Mouse (Mus musculus) hindbrain, embryonic 13.5 days (tissue): ENCODE data around the gene Sh2d2a. TPM values are rescaled to one million over a fixed set of nuclear protein-coding genes. Genes with fewer than 3 reads are reported as not detected.

Source experiments
- ATAC-seq: fragments of 200-750 bp; cut with Nextera tagmentation; 2 replicates; pipeline ENCODE4 v1.8.0; 2017; ENCODE audit warnings: moderate TSS enrichment; ENCODE audit not compliant: low FRiP score
- H3K27ac ChIP-seq: fragments of 300-500 bp; sonication (generic); 2 replicates; pipeline ENCODE4 v1.5.1; 2015; ENCODE audit warnings: inconsistent platforms, mild to moderate bottlenecking, moderate library complexity
- H3K27me3 ChIP-seq: fragments of 300-500 bp; sonication (generic); 2 replicates; pipeline ENCODE4 v1.6.1; 2015; ENCODE audit warnings: mild to moderate bottlenecking, inconsistent platforms
- H3K36me3 ChIP-seq: fragments of 300-500 bp; sonication (generic); 2 replicates; pipeline ENCODE4 v1.6.1; 2015; ENCODE audit warnings: mild to moderate bottlenecking, inconsistent platforms
- H3K4me1 ChIP-seq: fragments of 300-500 bp; sonication (generic); replicated peaks from 2 replicates; pipeline ENCODE4 v1.6.1; 2015; ENCODE audit warnings: inconsistent platforms
- H3K4me2 ChIP-seq: fragments of 300-500 bp; sonication (generic); 2 replicates; pipeline ENCODE4 v1.6.1; 2015; ENCODE audit warnings: inconsistent platforms, mild to moderate bottlenecking, moderate library complexity
- H3K4me3 ChIP-seq: fragments of 300-500 bp; sonication (generic); 2 replicates; pipeline ENCODE4 v1.5.1; 2015; ENCODE audit warnings: mild to moderate bottlenecking, inconsistent platforms
- H3K9ac ChIP-seq: fragments of 300-500 bp; sonication (generic); 2 replicates; pipeline ENCODE4 v1.6.1; 2015; ENCODE audit warnings: mild to moderate bottlenecking, inconsistent platforms
- H3K9me3 ChIP-seq: fragments of 300-500 bp; sonication (generic); 2 replicates; pipeline ENCODE4 v1.6.1; 2016; ENCODE audit warnings: inconsistent platforms
- WGBS: fragments of 180-500 bp; shearing (Covaris S2); methylation state at CpG from one replicate; pipeline ENCODE4 v1.1.7; 2015; 5-methylcytosine and 5-hydroxymethylcytosine counted together
- polyA plus RNA-seq: library from polyadenylated mRNA; unstranded; fragments of >200 nt; fragmentation: Nextera tagmentation; extraction: Ambion mirVana; gene quantifications from 2 replicates; pipeline ENCODE4 v1.2.1, GENCODE M21; 2015

Sh2d2a gene
- polyA plus RNA-seq, 1 experiment from 2014 or later = not detected

DNA sequence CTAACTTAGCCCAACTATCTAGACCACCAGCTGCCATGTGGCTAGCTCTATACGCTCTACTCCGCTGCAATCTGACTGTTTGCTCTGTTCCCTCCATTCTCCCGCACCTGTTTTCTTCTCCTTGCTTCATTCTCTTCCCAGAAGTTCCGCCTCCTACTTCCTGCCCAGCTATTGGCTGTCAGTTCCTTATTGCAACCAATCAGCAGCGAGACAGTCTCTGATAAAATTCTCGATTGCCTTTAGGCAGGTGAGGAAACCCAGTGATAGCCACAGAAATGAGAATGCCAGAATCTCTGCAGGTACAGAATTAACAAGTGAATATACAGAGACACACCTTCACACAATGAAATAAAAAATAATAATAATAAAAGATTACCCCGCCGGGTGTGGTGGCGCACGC lies 17.5 kb upstream of the Sh2d2a start:
- no peaks in the 10 kb centered on the region for H3K27me3 ChIP-seq
- no peaks in the 10 kb centered on the region for H3K4me1 ChIP-seq
- no peak overlapping the region for H3K27ac ChIP-seq
- no peak overlapping the region for H3K9ac ChIP-seq
- WGBS = 53% methylated on average over 10 of the region's 10 CpGs
- no peak for ATAC-seq
- no peak overlapping the region for H3K4me2 ChIP-seq
- no peaks in the 10 kb centered on the region for H3K36me3 ChIP-seq
- no peaks in the 10 kb centered on the region for H3K9me3 ChIP-seq
- no peak overlapping the region for H3K4me3 ChIP-seq

DNA sequence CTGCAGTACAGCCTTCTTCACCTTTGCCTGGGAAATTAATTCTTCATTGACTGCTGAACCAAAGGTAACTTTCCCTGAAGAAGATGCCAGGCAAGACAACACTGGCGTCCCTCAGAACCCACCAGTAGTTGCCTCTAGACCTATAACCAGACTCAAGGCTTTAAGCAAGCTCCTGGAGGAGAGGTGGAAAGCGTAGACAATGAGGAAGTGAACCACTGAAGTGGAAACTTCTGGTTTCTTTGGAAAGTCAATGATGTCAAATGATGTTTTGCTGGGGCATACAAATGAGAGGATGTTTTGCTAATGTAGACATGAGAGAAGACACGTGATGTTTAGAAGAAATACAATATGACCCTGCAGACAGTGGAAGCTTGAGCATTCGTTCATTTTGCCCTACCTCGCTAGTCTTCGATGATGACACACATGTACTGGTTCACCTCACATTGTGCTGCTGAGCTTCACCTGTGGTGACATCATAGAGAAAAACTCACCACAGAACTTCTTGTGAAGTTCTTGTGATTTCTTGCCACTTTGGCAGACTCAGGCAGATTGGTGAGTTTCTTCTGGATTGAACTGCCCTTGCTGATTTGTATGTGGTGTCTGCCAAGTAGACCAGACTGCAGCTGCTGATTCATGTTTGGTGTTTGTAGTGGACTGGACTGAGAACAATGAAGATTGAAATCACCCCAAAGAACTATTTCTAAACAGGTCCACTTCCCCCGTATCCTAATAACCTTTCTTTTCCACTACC lies 14.3 kb upstream of the Sh2d2a start:
- H3K27ac ChIP-seq = no peak overlapping the region
- H3K4me3 ChIP-seq = no peak overlapping the region
- no peak overlapping the region for H3K9ac ChIP-seq
- ATAC-seq = no peak
- H3K4me1 ChIP-seq = no peaks in the 10 kb centered on the region
- 0 out of 2 replicates have a peak, but pooled peaks cover under 1% of the 10 kb centered on the region for H3K27me3 ChIP-seq
- H3K9me3 ChIP-seq = no peaks in the 10 kb centered on the region
- H3K4me2 ChIP-seq = no peak overlapping the region
- no peaks in the 10 kb centered on the region for H3K36me3 ChIP-seq
- WGBS = 86% methylated on average over 7 of the region's 7 CpGs

DNA sequence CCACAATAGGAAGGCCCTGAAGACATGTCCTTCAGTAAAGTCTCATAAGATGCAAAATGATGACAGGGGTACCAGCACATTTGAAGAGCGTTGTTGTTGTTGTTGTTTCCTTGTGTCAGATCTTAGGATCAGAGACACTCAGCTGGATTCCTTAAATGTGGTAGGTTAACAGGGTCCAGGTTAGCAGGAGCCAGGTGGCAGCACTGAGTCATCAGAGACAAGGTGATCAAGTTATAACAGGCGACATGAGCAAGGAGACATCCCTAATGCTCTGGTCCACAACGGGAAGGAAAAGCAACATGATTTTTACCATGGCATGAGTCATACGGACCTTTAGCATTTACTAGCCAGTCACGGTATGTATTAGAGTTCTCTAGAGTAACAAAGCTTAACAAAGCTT lies 13.1 kb upstream of the Sh2d2a start:
- Histone ChIP-seq H3K9me3 (no peaks in the 10 kb centered on the region), H3K27me3 (0 out of 2 replicates have a peak, but pooled peaks cover 2% of the 10 kb centered on the region), H3K36me3 (no peaks in the 10 kb centered on the region), H3K9ac (no peak overlapping the region), H3K27ac (no peak overlapping the region), H3K4me1 (no peaks in the 10 kb centered on the region), H3K4me2 (no peak overlapping the region), H3K4me3 (no peak overlapping the region)
- 73% methylated on average over 5 of the region's 5 CpGs for WGBS
- no peak for ATAC-seq

DNA sequence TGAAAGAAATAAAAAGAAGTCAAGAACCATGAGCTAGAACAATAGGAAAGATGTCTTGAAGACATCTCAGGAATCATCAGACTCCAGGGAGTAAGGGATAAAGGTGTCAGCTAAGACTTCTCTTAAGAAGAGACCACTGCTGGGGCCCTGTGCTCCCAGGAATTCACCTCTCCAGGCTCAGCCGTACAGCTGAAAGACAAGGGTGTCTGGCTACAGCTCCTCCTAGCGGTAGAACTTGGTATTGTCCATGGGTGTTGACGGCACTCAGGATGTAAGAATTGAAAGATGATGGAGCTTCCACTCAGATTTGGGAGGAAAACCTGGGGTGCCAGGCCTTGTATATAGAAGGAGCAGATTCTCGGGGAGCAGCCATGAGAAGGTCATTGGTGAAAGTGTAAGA lies 7.9 kb upstream of the Sh2d2a start:
- WGBS = under 1% methylated on average over 4 of the region's 4 CpGs

DNA sequence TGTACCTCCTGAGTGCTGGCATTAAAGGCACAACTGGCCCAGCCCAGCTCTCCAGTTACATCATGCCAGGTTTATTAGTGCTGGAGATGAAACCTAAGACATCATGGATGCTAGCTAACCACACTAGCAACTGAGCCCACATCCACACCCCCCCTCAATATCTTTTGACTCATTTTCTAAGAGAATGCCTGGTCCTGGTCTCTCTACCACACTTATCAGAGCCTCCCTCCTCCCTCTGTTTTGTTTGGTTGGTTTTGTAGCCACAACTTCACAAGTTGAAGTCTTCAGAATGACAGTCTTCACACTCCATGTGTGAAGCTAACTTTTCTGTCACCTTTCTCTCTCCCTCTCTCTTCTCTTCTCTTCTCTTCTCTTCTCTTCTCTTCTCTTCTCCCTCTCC lies 5.7 kb upstream of the Sh2d2a start:
- Histone ChIP-seq H3K9ac (no peak overlapping the region), H3K4me2 (no peak overlapping the region), H3K27ac (no peak overlapping the region), H3K9me3 (no peaks in the 10 kb centered on the region), H3K4me1 (no peaks in the 10 kb centered on the region), H3K27me3 (0 out of 2 replicates have a peak, but pooled peaks cover 5% of the 10 kb centered on the region), H3K36me3 (no peaks in the 10 kb centered on the region), H3K4me3 (no peak overlapping the region)
- ATAC-seq = no peak

More for the DNA sequence above, 7.9 kb upstream of the Sh2d2a start:
- Histone ChIP-seq H3K4me3 (no peak overlapping the region), H3K27me3 (0 out of 2 replicates have a peak, but pooled peaks cover 5% of the 10 kb centered on the region), H3K9ac (no peak overlapping the region), H3K36me3 (no peaks in the 10 kb centered on the region), H3K4me2 (no peak overlapping the region), H3K9me3 (no peaks in the 10 kb centered on the region), H3K4me1 (no peaks in the 10 kb centered on the region), H3K27ac (no peak overlapping the region)
- no peak for ATAC-seq

DNA sequence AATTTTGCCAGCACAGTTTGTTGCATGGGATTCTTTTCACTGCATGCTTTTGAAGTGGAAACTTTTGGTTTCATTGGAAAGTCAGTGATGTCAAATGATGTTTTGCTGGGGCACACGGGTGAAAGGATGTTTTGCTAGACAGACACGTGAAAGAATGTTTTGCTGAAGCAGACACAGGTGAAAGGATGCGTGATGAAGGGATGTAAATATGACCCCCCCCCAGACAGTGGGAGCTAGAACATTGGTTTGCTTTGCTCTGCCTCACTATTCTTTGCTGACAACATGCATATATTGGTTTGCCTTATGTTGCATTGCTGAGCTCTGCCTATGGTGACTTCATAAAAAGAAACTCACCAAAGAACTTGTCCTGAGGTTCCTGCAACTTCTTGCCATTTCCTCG lies 1.6 kb upstream of the Sh2d2a start:
- Histone ChIP-seq H3K36me3 (no peaks in the 10 kb centered on the region), H3K9me3 (no peaks in the 10 kb centered on the region), H3K9ac (no peak overlapping the region), H3K4me2 (no peak overlapping the region), H3K4me1 (no peaks in the 10 kb centered on the region), H3K27ac (no peak overlapping the region), H3K27me3 (no peaks in the 10 kb centered on the region), H3K4me3 (no peak overlapping the region)
- 82% methylated on average over 4 of the region's 4 CpGs for WGBS
- no peak for ATAC-seq

DNA sequence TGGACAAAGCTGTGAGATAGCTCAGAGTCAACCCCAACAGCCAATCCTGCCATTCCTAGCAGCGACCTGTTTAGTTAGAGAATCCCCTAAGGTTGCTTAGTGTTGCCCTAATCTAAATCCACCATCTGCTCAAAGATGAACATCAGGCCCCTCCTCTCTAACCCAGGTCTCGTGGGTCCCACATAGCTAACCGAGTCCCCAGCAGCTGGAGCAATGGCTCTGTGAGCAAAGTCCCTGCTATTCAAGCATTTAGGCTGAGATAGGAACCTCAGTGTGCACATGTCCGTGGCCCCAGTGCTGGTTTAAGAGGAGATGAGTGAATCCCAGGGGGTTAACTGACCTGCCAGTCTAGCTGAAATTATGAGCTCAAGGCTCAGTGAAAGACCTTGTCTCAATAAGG lies 369 bp upstream of the Sh2d2a start:
- no peaks in the 10 kb centered on the region for H3K4me1 ChIP-seq
- 70% methylated on average over 4 of the region's 4 CpGs for WGBS
- H3K9ac ChIP-seq = no peak overlapping the region
- no peak for ATAC-seq
- H3K4me2 ChIP-seq = no peak overlapping the region
- H3K9me3 ChIP-seq = no peaks in the 10 kb centered on the region
- H3K27me3 ChIP-seq = no peaks in the 10 kb centered on the region
- H3K4me3 ChIP-seq = no peak overlapping the region
- H3K36me3 ChIP-seq = no peaks in the 10 kb centered on the region
- no peak overlapping the region for H3K27ac ChIP-seq

DNA sequence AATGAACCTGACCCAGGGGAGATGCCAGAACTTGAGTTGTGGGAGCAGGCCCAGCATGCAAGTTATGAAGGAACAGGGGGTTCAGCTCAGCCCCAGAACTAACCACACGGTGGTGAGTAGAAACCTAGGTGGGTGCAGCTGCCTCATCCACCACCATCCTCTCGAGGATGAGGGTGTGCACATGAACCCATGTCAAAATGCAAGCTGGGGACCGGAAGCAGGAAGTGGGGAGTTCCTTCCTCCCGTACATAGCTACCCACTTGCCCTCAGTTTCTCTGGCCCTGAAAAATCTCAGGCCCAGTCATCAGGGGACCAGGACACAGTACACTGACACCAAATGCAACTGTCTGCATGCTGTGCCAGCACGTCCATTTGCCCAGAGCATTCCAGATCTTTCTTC lies 1.1 kb downstream of the Sh2d2a start:
- Histone ChIP-seq H3K27me3 (no peaks in the 10 kb centered on the region), H3K9ac (no peak overlapping the region), H3K27ac (no peak overlapping the region), H3K9me3 (no peaks in the 10 kb centered on the region), H3K36me3 (no peaks in the 10 kb centered on the region), H3K4me2 (no peak overlapping the region), H3K4me1 (no peaks in the 10 kb centered on the region), H3K4me3 (no peak overlapping the region)
- no peak for ATAC-seq
- WGBS = 78% methylated on average over 5 of the region's 5 CpGs

DNA sequence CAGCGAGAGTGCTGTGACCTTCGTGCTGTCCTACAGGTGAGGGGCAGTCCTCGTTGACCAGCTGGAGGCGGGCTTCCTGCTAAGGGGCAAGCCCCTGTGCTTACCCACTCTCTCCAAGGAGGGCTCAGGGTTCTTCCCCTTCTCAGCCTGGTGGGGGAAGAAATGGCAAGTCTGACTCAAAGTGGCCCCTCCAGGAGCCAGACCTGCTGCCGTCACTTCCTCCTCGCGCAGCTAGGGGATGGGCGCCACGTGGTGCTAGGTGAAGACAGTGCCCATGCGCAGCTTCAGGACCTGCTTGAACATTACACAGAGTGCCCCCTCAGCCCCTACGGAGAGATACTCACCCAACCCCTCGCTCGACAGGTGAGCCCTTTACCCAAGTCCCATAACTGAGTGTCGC lies 2.6 kb downstream of the Sh2d2a start:
- Histone ChIP-seq H3K27ac (no peak overlapping the region), H3K9ac (no peak overlapping the region), H3K4me1 (peaks cover 9% of the 10 kb centered on the region), H3K36me3 (no peaks in the 10 kb centered on the region), H3K4me2 (no peak overlapping the region), H3K27me3 (no peaks in the 10 kb centered on the region), H3K4me3 (no peak overlapping the region), H3K9me3 (no peaks in the 10 kb centered on the region)
- no peak for ATAC-seq
- WGBS = 84% methylated on average over 14 of the region's 14 CpGs

DNA sequence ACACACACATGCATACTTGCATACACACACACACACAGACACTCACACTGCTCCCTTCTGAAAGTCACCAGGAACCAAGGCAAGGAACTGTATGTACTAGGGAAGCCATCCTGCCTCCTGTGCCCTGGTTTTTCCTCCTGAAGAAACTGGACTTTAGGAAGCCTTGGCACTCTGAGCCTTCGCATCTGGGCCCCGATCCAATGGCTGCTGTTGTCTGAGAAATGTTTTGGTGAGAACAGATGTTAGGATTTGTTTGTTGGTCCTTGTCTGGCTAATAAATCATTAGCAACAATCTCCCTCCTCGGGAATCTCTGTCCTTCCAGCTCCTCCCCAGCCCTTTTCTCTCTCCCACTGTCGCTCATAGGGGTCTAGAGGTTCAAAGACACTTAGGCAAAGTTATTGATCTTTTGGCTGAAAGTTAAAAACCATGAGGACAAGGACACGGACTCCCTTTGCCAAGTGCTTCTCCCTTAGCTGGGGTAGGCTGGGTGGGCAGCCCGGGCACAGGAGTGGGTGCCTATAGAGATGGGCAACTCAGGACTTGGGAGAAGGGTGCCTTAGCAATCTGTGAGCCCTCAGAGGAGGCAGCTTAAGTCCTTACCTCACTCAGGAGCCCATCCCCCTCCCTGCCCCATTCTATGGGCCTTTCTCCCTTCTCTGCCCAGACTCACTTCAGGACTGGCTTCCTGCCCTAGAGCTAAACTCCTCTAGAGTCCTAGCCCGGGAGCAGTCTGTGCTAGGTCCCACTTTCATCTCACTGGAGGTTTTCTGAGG lies 8.4 kb downstream of the Sh2d2a start:
- H3K4me3 ChIP-seq = no peak overlapping the region
- WGBS = 64% methylated on average over 7 of the region's 7 CpGs
- peaks cover 38% of the 10 kb centered on the region for H3K36me3 ChIP-seq
- ATAC-seq = no peak
- H3K9me3 ChIP-seq = no peaks in the 10 kb centered on the region
- H3K27me3 ChIP-seq = no peaks in the 10 kb centered on the region
- H3K4me1 ChIP-seq = peaks cover 16% of the 10 kb centered on the region
- no peak overlapping the region for H3K4me2 ChIP-seq
- H3K27ac ChIP-seq = peak overlapping the region; percentile 3; the same call in 1 of the 2 replicates
- H3K9ac ChIP-seq = 0 out of 2 replicates have a peak overlapping the region, but pooled peaks have one; percentile 5

DNA sequence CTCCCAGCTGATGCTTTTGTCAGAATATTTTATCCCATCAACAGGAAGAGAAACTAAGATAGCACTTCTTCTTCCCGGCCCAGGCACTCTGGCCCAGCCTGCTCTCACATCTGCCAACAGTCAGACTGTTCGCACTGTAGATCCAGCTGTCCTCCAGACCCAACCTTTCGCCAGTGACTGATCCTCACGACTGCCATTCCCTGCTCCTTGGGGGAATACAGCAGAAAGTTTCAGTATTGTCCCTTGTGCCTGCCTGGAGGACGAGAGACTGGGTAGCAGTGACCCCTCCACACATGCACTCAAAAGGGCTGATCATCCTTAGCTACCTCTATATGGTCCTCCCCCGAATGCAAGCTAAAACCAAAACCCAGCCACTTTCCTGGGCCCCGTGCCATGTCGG lies 9.4 kb downstream of the Sh2d2a start:
- H3K27ac ChIP-seq = no peak overlapping the region
- no peak overlapping the region for H3K4me3 ChIP-seq
- peaks cover 16% of the 10 kb centered on the region for H3K4me1 ChIP-seq
- no peak overlapping the region for H3K9ac ChIP-seq
- no peaks in the 10 kb centered on the region for H3K9me3 ChIP-seq
- H3K36me3 ChIP-seq = peaks cover 41% of the 10 kb centered on the region
- ATAC-seq = no peak
- no peaks in the 10 kb centered on the region for H3K27me3 ChIP-seq
- WGBS = 90% methylated on average over 8 of the region's 8 CpGs
- H3K4me2 ChIP-seq = no peak overlapping the region

DNA sequence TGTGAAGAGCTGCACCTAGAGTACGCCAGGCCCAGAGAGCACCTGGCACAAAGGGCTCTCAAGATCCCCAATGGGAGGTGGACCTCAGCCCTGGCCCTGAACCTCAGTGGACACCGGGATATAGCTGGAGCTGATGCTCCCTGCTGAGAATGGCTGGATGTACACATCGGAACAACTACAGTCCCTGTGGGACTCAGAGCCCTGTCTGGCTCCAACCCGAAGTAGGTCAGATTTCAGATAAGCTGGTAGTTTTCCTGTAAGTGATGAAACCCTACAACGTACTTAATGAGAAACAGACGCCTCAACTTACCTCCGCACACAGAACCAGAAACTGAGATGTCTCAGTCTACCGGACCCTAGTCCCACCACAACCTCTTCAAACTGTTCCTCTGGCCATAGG lies 11.1 kb downstream of the Sh2d2a start:
- Histone ChIP-seq H3K4me2 (no peak overlapping the region), H3K27me3 (no peaks in the 10 kb centered on the region), H3K9ac (no peak overlapping the region), H3K9me3 (no peaks in the 10 kb centered on the region), H3K4me3 (no peak overlapping the region), H3K27ac (no peak overlapping the region), H3K4me1 (peaks cover 16% of the 10 kb centered on the region), H3K36me3 (peaks cover 57% of the 10 kb centered on the region)
- no peak for ATAC-seq
- 93% methylated on average over 8 of the region's 8 CpGs for WGBS
